Mouse (Mus musculus): Measurements from ENCODE around the gene Gm17654. TPM values are rescaled to one million over a fixed set of nuclear protein-coding genes. Genes with fewer than 3 reads are reported as not detected.

Gm17654 gene
- polyA plus RNA-seq (2012; rRNA removed) = not detected in 2 replicates

DNA sequence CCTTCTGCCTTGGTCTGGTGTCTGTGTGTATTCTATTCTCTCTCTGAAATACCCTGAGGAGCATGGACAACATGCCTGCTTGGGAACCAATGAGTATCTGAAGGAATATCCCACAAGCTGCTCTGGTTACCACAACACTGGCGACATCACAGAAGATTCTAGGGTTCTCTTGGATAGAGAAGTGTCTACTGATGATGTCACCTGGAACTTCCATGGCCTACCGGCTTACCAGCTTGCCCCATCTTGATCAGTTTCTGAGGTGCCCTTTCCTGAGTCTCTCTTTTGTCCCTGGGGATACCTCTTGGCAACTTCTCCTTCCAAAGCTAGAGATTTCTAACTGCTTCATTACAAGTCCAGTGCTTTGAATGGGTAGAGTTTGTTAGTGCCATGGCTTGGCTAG is at the start of gene Gm17654:
TSS of gene Gm17654 (minus strand) at position 101 of the 400 bp plus-strand sequence.

DNA sequence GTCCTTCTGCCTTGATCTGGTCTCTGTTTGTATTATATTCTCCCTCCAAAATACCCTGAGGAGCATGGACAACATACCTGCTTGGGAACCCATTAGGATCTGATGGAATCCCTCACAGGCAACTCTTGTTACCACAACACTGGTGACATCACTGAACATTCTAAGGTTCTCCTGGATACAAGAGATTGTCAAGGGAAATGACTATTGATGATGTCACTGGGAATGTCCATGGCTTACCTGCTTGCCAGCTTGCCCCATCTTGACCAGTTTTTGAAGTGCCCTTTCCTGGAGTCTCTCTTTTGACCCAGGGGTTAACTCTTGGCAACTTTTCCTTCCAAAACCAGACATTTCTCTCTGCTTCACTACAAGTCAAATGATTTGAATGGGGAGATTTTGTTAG is 29.0 kb upstream of the Gm17654 start, which contains the start of gene Gm10375:
TSS of gene Gm10375 (minus strand) at position 101 of the 400 bp plus-strand sequence.

DNA sequence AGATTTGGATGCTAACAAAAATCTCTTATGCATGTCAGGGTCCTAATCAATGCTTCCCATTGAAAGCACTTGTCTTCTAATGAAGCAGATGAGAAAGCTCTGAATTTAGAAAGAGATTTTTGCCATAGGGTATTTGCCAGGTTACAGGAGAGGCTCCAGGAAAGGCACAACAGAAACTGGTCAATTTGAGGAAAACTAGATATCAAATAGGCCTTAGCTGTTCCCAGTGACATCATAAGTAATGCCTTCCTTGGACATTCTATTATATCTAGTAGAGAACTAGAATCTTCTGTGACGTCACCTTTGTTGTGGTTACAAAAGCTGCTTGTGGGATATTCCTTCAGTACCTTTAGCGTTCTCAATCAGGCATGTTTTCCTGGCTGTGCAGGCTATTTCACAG is 35.7 kb downstream of the Gm17654 start, which contains the start of gene Gm5799:
TSS of gene Gm5799 (plus strand) at position 301 of the 400 bp plus-strand sequence.

Other genes with a start within 250 kb of the Gm17654 start
- not detected in 2 replicates for gene 1700001F09Rik, start 231.3 kb downstream of the Gm17654 start, polyA plus RNA-seq (2012; rRNA removed)
- not detected in 2 replicates for gene Gm8138, start 162.8 kb downstream of the Gm17654 start, polyA plus RNA-seq (2012; rRNA removed)
- not detected in 2 replicates for gene Gm5799, start 35.6 kb downstream of the Gm17654 start, polyA plus RNA-seq (2012; rRNA removed)
- gene Gm10375, start 28.9 kb upstream of the Gm17654 start, polyA plus RNA-seq (2012; rRNA removed) = not detected in 2 replicates
- not detected in 2 replicates for gene Gm8165, start 98.1 kb upstream of the Gm17654 start, polyA plus RNA-seq (2012; rRNA removed)
- not detected in 2 replicates for gene Gm7324, start 118.7 kb upstream of the Gm17654 start, polyA plus RNA-seq (2012; rRNA removed)
- gene Gm16506, start 148.3 kb upstream of the Gm17654 start, polyA plus RNA-seq (2012; rRNA removed) = not detected in 2 replicates
- gene Gm6526, start 168.7 kb upstream of the Gm17654 start, polyA plus RNA-seq (2012; rRNA removed) = not detected in 2 replicates
- gene Gm8180, start 205.6 kb upstream of the Gm17654 start, polyA plus RNA-seq (2012; rRNA removed) = not detected in 2 replicates